Mouse (Mus musculus) bone marrow macrophage, adult 2 months (primary cell): ENCODE data around the gene Klhl42.

Experiments used
- CTCF ChIP-seq: IDR thresholded peaks from 2 replicates; pipeline ENCODE4 v1.5.1; 2012; ENCODE audit warnings: low read depth, mild to moderate bottlenecking, low read length, moderate library complexity
- POLR2A ChIP-seq: IDR thresholded peaks from 2 replicates; pipeline ENCODE4 v1.6.1; 2012; ENCODE audit warnings: mild to moderate bottlenecking, low read depth, low read length, borderline replicate concordance

GRCm38 (mm10) chr6:147055374-147055977, 35.7 kb upstream of the Klhl42 start:
- TF ChIP-seq CTCF: no peak
- TF ChIP-seq POLR2A: no peak
